Mouse (Mus musculus) liver, embryonic 12.5 days (tissue): ENCODE measurements around the gene Clmp. TPM values are rescaled to one million over a fixed set of nuclear protein-coding genes. Genes with fewer than 3 reads are reported as not detected.

Experiments
- ATAC-seq: fragments of 200-750 bp; cut with Nextera tagmentation; 2 replicates; pipeline ENCODE4 v1.8.0; 2017; ENCODE audit warnings: moderate number of reproducible peaks, mild to moderate bottlenecking, moderate library complexity
- H3K27ac ChIP-seq: fragments of 300-500 bp; sonication (generic); 2 replicates; pipeline ENCODE4 v1.5.1; 2016; ENCODE audit warnings: mild to moderate bottlenecking
- H3K27me3 ChIP-seq: fragments of 300-500 bp; sonication (generic); replicated peaks from 2 replicates; pipeline ENCODE4 v1.6.1; 2016; ENCODE audit warnings: mild to moderate bottlenecking, moderate library complexity
- H3K36me3 ChIP-seq: fragments of 300-500 bp; sonication (generic); 2 replicates; pipeline ENCODE4 v1.6.1; 2016; ENCODE audit warnings: mild to moderate bottlenecking, moderate library complexity
- H3K4me1 ChIP-seq: fragments of 300-500 bp; sonication (generic); 2 replicates; pipeline ENCODE4 v1.6.1; 2016
- H3K4me2 ChIP-seq: fragments of 300-500 bp; sonication (generic); 2 replicates; pipeline ENCODE4 v1.6.1; 2016; ENCODE audit warnings: mild to moderate bottlenecking, moderate library complexity
- H3K4me3 ChIP-seq: fragments of 300-500 bp; sonication (generic); 2 replicates; pipeline ENCODE4 v1.5.1; 2016; ENCODE audit warnings: mild to moderate bottlenecking, moderate library complexity
- H3K9ac ChIP-seq: fragments of 300-500 bp; sonication (generic); 2 replicates; pipeline ENCODE4 v1.6.1; 2016; ENCODE audit warnings: mild to moderate bottlenecking, moderate library complexity
- H3K9me3 ChIP-seq: fragments of 300-500 bp; sonication (generic); replicated peaks from 2 replicates; pipeline ENCODE4 v1.6.1; 2016; ENCODE audit warnings: mild to moderate bottlenecking, moderate library complexity
- WGBS: fragments of 180-500 bp; shearing (Covaris S2); methylation state at CpG from one replicate; pipeline ENCODE4 v1.1.7; 2016; ENCODE audit not compliant: insufficient replicate concordance; 5-methylcytosine and 5-hydroxymethylcytosine counted together
- polyA plus RNA-seq: library from polyadenylated mRNA; unstranded; fragments of >200 nt; fragmentation: Nextera tagmentation; extraction: Ambion mirVana; gene quantifications from 2 replicates; pipeline ENCODE4 v1.2.1, GENCODE M21; 2016

The Clmp gene
- polyA plus RNA-seq, 1 experiment from 2014 or later = 4.1 TPM

- 46% methylated on average over 4 of the region's 4 CpGs for WGBS
- Histone ChIP-seq H3K9me3 (no peaks in the 10 kb centered on the region), H3K4me3 (no peak overlapping the region), H3K9ac (no peak overlapping the region), H3K4me1 (no peaks in the 10 kb centered on the region), H3K27ac (no peak overlapping the region), H3K27me3 (peaks cover 6% of the 10 kb centered on the region; the same call in 1 of the 2 replicates), H3K4me2 (no peak overlapping the region), H3K36me3 (no peaks in the 10 kb centered on the region)
- no peak for ATAC-seq
These were observed 10.3 kb downstream of the Clmp start for GRCm38 (mm10) chr9:40696086-40696485.

GRCm38 (mm10) chr9:40699194-40699593 lies 13.4 kb downstream of the Clmp start:
- 58% methylated on average over 3 of the region's 3 CpGs for WGBS
- no peak for ATAC-seq
- peaks cover 3% of the 10 kb centered on the region; the same call in 1 of the 2 replicates for H3K27me3 ChIP-seq

GRCm38 (mm10) chr9:40700253-40700652 lies 14.5 kb downstream of the Clmp start:
- H3K27ac ChIP-seq = no peak overlapping the region
- H3K27me3 ChIP-seq = no peaks in the 10 kb centered on the region
- no peak overlapping the region for H3K4me3 ChIP-seq
- no peak overlapping the region for H3K4me2 ChIP-seq
- no peak overlapping the region for H3K9ac ChIP-seq
- no peaks in the 10 kb centered on the region for H3K36me3 ChIP-seq
- H3K4me1 ChIP-seq = no peaks in the 10 kb centered on the region
- no peaks in the 10 kb centered on the region for H3K9me3 ChIP-seq
- 66% methylated on average over 5 of the region's 5 CpGs for WGBS
- ATAC-seq = no peak

More at GRCm38 (mm10) chr9:40699194-40699593, 13.4 kb downstream of the Clmp start:
- Histone ChIP-seq H3K4me3 (no peak overlapping the region), H3K36me3 (no peaks in the 10 kb centered on the region), H3K4me2 (no peak overlapping the region), H3K4me1 (no peaks in the 10 kb centered on the region), H3K9me3 (no peaks in the 10 kb centered on the region), H3K27ac (no peak overlapping the region), H3K9ac (no peak overlapping the region)

GRCm38 (mm10) chr9:40704364-40705276 lies 18.9 kb downstream of the Clmp start:
- no peaks in the 10 kb centered on the region for H3K9me3 ChIP-seq
- H3K36me3 ChIP-seq = no peaks in the 10 kb centered on the region
- no peaks in the 10 kb centered on the region; the same call in 1 of the 2 replicates for H3K27me3 ChIP-seq
- H3K9ac ChIP-seq = no peak overlapping the region
- no peak overlapping the region for H3K4me3 ChIP-seq
- ATAC-seq = no peak
- no peak overlapping the region for H3K4me2 ChIP-seq
- 51% methylated on average over 10 of the region's 10 CpGs for WGBS
- H3K4me1 ChIP-seq = 0 out of 2 replicates have a peak, but pooled peaks cover 3% of the 10 kb centered on the region
- H3K27ac ChIP-seq = no peak overlapping the region

GRCm38 (mm10) chr9:40708448-40709140 lies 22.8 kb downstream of the Clmp start:
- no peak overlapping the region for H3K9ac ChIP-seq
- no peaks in the 10 kb centered on the region for H3K36me3 ChIP-seq
- no peak overlapping the region for H3K27ac ChIP-seq
- no peak for ATAC-seq
- no peak overlapping the region for H3K4me3 ChIP-seq
- no peaks in the 10 kb centered on the region for H3K9me3 ChIP-seq
- H3K4me1 ChIP-seq = peaks cover 3% of the 10 kb centered on the region; the same call in 1 of the 2 replicates
- no peak overlapping the region for H3K4me2 ChIP-seq
- H3K27me3 ChIP-seq = no peaks in the 10 kb centered on the region; the same call in 1 of the 2 replicates
- WGBS = 65% methylated on average over 12 of the region's 12 CpGs

GRCm38 (mm10) chr9:40709141-40709537 lies 23.4 kb downstream of the Clmp start:
- peaks cover 3% of the 10 kb centered on the region; the same call in 1 of the 2 replicates for H3K4me1 ChIP-seq
- 56% methylated on average over 7 of the region's 7 CpGs for WGBS
- no peak overlapping the region for H3K4me2 ChIP-seq

GRCm38 (mm10) chr9:40709587-40709986 lies 23.8 kb downstream of the Clmp start:
- Histone ChIP-seq H3K4me2 (no peak overlapping the region), H3K9me3 (no peaks in the 10 kb centered on the region), H3K27ac (no peak overlapping the region), H3K9ac (no peak overlapping the region), H3K36me3 (no peaks in the 10 kb centered on the region), H3K4me1 (peaks cover 3% of the 10 kb centered on the region; the same call in 1 of the 2 replicates), H3K27me3 (no peaks in the 10 kb centered on the region; the same call in 1 of the 2 replicates), H3K4me3 (no peak overlapping the region)
- no peak for ATAC-seq
- WGBS = 61% methylated on average over 3 of the region's 3 CpGs

More at GRCm38 (mm10) chr9:40709141-40709537, 23.4 kb downstream of the Clmp start:
- no peak overlapping the region for H3K4me3 ChIP-seq
- H3K9me3 ChIP-seq = no peaks in the 10 kb centered on the region
- H3K36me3 ChIP-seq = no peaks in the 10 kb centered on the region
- H3K27ac ChIP-seq = no peak overlapping the region
- no peaks in the 10 kb centered on the region; the same call in 1 of the 2 replicates for H3K27me3 ChIP-seq
- no peak overlapping the region for H3K9ac ChIP-seq
- ATAC-seq = no peak

GRCm38 (mm10) chr9:40709991-40710390 lies 24.2 kb downstream of the Clmp start:
- H3K4me3 ChIP-seq = no peak overlapping the region
- H3K4me2 ChIP-seq = no peak overlapping the region
- H3K9ac ChIP-seq = no peak overlapping the region
- no peaks in the 10 kb centered on the region for H3K9me3 ChIP-seq
- ATAC-seq = no peak
- no peak overlapping the region for H3K27ac ChIP-seq
- H3K36me3 ChIP-seq = no peaks in the 10 kb centered on the region
- H3K27me3 ChIP-seq = no peaks in the 10 kb centered on the region; the same call in 1 of the 2 replicates
- WGBS = 25% methylated on average over 3 of the region's 3 CpGs
- H3K4me1 ChIP-seq = peaks cover 3% of the 10 kb centered on the region; the same call in 1 of the 2 replicates

- Histone ChIP-seq H3K36me3 (no peaks in the 10 kb centered on the region), H3K27me3 (no peaks in the 10 kb centered on the region; the same call in 1 of the 2 replicates), H3K9me3 (no peaks in the 10 kb centered on the region), H3K4me3 (no peak overlapping the region), H3K4me1 (peaks cover 3% of the 10 kb centered on the region; the same call in 1 of the 2 replicates), H3K9ac (no peak overlapping the region), H3K27ac (no peak overlapping the region), H3K4me2 (no peak overlapping the region)
- WGBS = 57% methylated on average over 4 of the region's 4 CpGs
- ATAC-seq = 0 out of 2 replicates have a peak, but pooled peaks have one; percentile 51
These were observed 25.9 kb downstream of the Clmp start for GRCm38 (mm10) chr9:40711654-40712053.

GRCm38 (mm10) chr9:40717182-40717874 lies 31.6 kb downstream of the Clmp start:
- WGBS = 57% methylated on average over 18 of the region's 18 CpGs
- H3K9me3 ChIP-seq = no peaks in the 10 kb centered on the region
- no peak overlapping the region for H3K27ac ChIP-seq
- no peaks in the 10 kb centered on the region for H3K4me1 ChIP-seq
- ATAC-seq = no peak
- no peak overlapping the region for H3K4me3 ChIP-seq
- H3K9ac ChIP-seq = no peak overlapping the region
- no peak overlapping the region for H3K4me2 ChIP-seq
- H3K36me3 ChIP-seq = no peaks in the 10 kb centered on the region
- H3K27me3 ChIP-seq = 0 out of 2 replicates have a peak, but pooled peaks cover 3% of the 10 kb centered on the region

GRCm38 (mm10) chr9:40717875-40718185 lies 32.1 kb downstream of the Clmp start:
- no peak overlapping the region for H3K4me2 ChIP-seq
- H3K9ac ChIP-seq = no peak overlapping the region
- H3K27ac ChIP-seq = no peak overlapping the region
- ATAC-seq = no peak
- 0 out of 2 replicates have a peak, but pooled peaks cover 3% of the 10 kb centered on the region for H3K27me3 ChIP-seq
- H3K4me1 ChIP-seq = no peaks in the 10 kb centered on the region
- H3K36me3 ChIP-seq = no peaks in the 10 kb centered on the region
- H3K9me3 ChIP-seq = no peaks in the 10 kb centered on the region
- H3K4me3 ChIP-seq = no peak overlapping the region
- WGBS = 40% methylated on average over 7 of the region's 7 CpGs
